Mouse (Mus musculus) CD8-positive naive resting alpha-beta T cell, adult 2 months (primary cell): ENCODE measurements around the gene Esrrg.

Source experiments
- DNase-seq, 2 experiments: peaks; one replicate each; pipeline ENCODE4 v3.0.0; 2022; ENCODE audit warnings: low read depth in 2 of 2, low spot score in 2 of 2

Esrrg gene

GRCm38 (mm10) chr1:188147381-188148156 lies 539.0 kb downstream of the Esrrg start:
- DNase-seq: no peak

- DNase-seq: no peak
These were observed 542.5 kb downstream of the Esrrg start for GRCm38 (mm10) chr1:188151066-188151465.

- no peak for DNase-seq
These were observed 543.4 kb downstream of the Esrrg start for GRCm38 (mm10) chr1:188152011-188152410.

- no peak for DNase-seq
These were observed 545.1 kb downstream of the Esrrg start for GRCm38 (mm10) chr1:188153665-188154064.

GRCm38 (mm10) chr1:188154466-188155110 lies 546.0 kb downstream of the Esrrg start:
- DNase-seq: no peak

- DNase-seq: no peak
These were observed 546.7 kb downstream of the Esrrg start for GRCm38 (mm10) chr1:188155135-188155779.

- no peak for DNase-seq
These were observed 547.9 kb downstream of the Esrrg start for GRCm38 (mm10) chr1:188156520-188156919.

GRCm38 (mm10) chr1:188157237-188157955 lies 548.8 kb downstream of the Esrrg start:
- DNase-seq: no peak

- no peak for DNase-seq
These were observed 550.1 kb downstream of the Esrrg start for GRCm38 (mm10) chr1:188158675-188159074.

- DNase-seq: no peak
These were observed 550.5 kb downstream of the Esrrg start for GRCm38 (mm10) chr1:188159108-188159507.

- DNase-seq: no peak
These were observed 554.5 kb downstream of the Esrrg start for GRCm38 (mm10) chr1:188163058-188163457.

GRCm38 (mm10) chr1:188164251-188164650 lies 555.7 kb downstream of the Esrrg start:
- DNase-seq: no peak

- DNase-seq: no peak
These were observed 565.3 kb downstream of the Esrrg start for GRCm38 (mm10) chr1:188173859-188174258.

GRCm38 (mm10) chr1:188182951-188183350 lies 574.4 kb downstream of the Esrrg start:
- DNase-seq: no peak

GRCm38 (mm10) chr1:188186440-188187117 lies 578.0 kb downstream of the Esrrg start:
- no peak for DNase-seq

GRCm38 (mm10) chr1:188192971-188193370 lies 584.4 kb downstream of the Esrrg start:
- DNase-seq: no peak

GRCm38 (mm10) chr1:188207421-188207820 lies 598.8 kb downstream of the Esrrg start:
- DNase-seq: no peak

- no peak for DNase-seq
These were observed 600.4 kb downstream of the Esrrg start for GRCm38 (mm10) chr1:188209025-188209424.

- no peak for DNase-seq
These were observed 606.5 kb downstream of the Esrrg start for GRCm38 (mm10) chr1:188214885-188215611.

GRCm38 (mm10) chr1:188221226-188221792 lies 612.7 kb downstream of the Esrrg start:
- DNase-seq: no peak
